Mouse (Mus musculus) mesoderm, embryonic 11.5 days (tissue): ENCODE results near the gene Herc4.

Source experiments
- DNase-seq: peaks from one replicate; pipeline ENCODE4 v3.0.0-alpha.2; 2012; ENCODE audit warnings: low read depth, low spot score

Gene Herc4

DNA sequence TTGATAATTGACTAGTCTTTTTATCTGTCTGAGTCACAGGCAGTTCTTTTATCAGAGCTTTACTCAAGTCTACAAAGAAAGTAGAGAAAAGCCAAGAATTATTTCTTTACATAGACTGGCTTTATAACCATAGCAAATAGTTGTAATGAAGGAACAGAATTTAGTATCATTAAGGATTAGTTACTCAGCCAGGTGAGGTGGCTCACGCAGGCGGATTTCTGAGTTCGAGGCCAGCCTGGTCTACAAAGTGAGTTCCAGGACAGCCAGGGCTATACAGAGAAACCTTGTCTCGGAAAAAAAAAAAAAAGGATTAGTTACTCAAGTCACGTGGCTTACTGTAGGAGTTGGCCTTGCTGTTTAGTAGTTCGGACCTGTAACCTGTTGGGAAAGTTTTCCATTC lies 4.8 kb downstream of the Herc4 start:
- DNase-seq, result no peak

DNA sequence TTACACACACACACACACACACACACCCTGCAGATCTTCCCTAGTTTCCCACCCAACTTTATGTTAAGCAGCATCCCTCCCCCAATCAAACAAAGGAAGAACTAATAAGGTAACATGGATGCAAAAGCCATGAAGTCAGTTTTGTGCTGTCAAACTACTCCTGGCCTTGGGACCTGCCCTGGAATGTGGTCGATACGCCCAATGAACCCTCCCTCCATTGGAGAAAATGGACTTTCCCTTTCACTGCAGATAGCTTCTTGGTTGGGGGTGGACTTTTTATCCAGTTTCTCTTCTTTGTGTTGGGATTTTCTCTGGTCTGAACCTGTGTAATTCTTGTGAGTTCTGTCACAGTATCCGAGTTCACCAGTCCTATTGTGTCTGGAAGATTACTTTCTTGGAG lies 15.1 kb downstream of the Herc4 start:
- no peak for DNase-seq

DNA sequence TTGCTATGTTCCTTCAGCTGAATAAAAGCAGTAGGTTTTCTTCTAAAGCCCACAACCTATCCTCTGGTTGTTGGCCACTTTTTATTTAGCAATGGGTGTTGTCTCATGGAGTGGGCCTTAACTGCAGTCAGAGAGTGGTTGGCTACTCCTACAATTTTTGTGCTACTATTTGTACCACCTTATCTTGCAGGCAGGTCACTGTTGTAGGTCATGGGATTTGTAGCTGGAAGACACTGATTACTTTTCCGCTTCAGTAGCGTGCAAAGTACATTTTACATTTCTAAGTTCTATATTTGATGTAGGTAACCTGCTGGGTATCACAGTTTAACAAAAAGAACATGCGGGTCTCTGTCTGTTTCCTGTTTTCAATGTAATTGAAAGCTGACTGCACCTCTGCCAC lies 15.7 kb downstream of the Herc4 start:
- no peak for DNase-seq

DNA sequence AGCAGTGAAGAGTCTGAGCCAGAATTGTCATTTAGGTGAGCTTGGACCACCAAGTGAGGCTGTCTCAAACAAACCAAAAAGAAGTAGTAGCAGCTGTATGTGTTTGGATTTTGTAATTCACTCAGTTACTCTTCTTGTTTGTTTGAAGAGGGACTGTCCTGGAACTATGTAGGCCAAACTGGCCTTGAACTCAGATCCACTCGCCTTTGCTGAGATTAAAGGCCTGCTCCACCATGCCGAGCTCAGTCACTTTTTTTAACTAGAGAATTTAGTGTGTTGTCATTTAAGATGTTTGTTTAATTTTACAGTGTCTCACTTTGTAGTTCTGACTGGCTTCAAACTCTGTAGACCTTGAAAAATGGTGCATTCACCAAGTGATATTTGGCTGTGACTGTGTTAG lies 24.3 kb downstream of the Herc4 start:
- DNase-seq, result no peak

DNA sequence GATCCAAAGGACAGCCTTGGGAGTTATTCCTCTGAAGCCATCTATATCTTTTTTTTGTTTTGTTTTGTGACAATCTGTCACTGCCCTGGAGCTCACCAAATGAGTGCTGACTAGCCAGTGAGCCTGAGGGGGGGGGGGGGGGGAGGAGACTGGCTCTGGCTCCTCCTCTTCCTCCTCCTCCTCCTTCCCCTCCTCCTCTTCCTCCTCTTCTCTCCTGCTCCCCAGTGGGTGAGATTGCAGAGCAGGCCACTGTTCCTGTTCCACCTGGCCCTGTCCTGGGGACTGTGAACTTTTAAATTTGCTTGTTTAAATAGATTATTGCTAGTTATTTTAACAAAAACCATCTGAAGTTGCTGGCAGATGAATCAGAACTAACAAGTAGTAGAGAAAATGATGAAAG lies 28.8 kb downstream of the Herc4 start:
- DNase-seq, result no peak

DNA sequence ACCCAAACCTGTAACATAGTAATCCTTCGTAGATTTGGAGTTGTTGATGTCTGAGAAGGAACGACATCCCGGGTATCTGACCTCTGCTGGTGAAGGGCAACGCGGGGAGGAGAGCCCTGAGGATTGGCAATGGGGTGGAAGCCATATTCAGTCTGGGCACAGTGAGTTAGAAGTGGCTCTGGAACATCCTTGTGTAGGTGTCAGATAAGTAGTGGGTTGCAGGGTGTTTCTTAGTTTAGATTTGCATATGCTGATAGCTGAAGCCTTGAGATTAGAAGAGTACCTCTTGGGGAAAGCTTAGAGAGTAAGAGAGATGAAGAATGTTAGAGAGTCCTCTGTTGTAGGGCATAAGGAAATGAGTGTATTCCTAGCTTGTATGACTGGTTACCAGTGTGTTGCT lies 29.3 kb downstream of the Herc4 start:
- DNase-seq, result no peak

DNA sequence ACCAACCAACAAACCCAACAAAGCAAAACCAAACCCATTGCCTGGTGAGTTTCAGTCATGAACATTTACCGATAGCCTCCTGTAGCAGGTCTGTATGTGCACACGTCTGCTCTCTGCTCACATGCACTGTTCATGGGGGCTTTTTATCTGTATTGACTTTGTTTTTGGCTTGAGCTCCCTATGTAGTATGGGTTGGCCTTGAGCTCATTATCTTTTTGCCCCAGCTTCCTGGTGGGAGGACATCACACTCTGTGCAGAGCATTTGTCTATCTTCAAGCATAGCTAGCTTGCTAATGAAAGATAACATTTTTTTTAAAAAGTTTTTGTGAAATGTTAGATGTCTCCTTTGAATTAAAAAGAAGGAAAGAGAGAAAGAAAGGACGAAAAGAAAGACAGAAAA lies 33.4 kb downstream of the Herc4 start:
- DNase-seq, result no peak

DNA sequence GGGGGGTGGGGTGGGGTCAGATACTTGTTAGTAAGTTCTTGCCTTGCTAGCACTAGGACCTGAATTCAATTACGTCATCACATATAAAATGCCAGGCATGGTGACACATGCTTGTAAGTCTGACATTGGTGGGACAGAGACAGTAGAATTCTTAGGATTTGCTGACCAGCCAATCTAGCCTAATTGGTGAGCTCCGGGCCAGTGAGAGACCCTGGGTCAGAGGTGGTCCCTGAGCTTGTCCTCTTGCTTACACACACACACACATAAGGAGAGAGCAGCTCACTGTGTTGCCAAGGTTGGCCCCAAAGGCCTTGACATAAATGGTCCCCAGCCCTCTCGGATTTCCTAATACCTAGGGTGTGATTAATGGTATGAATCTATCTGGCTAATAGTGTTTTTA lies 36.2 kb downstream of the Herc4 start:
- no peak for DNase-seq

DNA sequence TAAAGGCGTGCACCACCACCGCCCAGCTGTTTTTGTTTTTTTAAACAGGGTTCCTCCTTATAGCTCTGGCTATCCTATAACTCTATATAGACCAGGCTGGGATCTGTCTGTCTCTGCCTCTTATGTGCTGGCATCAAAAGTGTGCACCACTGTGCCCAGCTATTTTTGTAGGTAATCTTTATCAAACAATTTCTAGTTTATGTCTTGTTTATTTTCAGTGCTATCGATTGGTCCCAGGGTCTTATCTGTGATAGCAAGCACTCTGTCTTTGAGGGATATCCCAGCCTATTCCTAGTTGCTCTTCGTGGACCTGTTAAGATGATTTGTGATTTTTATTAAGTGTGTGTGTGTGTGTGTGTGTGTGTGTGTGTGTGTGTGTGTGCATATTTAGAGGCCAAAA lies 38.8 kb downstream of the Herc4 start:
- DNase-seq, result no peak

DNA sequence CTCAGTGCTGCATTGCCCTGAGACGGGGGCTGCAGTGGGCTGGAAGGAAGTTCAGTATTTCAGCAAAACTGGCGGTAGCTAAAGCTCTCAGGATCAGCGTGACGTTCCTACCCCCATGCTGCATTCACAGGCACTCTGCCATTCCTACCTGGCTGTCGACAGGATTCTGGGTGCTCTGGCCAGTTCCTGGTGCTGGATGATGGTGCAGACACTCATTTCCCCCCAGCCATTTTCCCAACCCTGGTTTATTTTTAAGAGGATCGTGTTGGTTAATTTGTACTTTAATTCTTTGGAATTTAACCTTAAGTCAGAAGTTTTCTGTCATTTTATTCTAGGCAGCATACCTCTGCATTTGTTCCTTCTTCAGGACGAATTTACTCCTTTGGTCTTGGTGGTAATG lies 39.2 kb downstream of the Herc4 start:
- no peak for DNase-seq

DNA sequence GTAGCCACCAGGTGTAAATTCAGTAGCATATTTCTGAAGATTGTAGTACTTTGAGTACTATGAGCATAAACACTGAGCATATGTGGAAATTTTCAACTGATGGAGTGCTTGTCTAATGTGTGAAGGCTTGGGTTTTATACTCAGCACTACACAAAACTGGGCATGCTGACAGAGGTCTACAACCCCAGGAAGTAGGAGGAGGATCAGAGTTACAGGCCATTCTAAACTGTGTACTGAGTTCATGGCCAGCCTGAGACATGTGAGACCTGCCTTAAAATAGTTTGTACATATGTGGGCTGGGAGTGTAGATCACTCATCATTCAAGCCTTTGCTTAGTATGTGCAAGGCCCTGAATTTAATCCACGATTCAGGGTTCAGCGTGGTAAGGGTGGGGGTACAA lies 58.7 kb downstream of the Herc4 start:
- no peak for DNase-seq

DNA sequence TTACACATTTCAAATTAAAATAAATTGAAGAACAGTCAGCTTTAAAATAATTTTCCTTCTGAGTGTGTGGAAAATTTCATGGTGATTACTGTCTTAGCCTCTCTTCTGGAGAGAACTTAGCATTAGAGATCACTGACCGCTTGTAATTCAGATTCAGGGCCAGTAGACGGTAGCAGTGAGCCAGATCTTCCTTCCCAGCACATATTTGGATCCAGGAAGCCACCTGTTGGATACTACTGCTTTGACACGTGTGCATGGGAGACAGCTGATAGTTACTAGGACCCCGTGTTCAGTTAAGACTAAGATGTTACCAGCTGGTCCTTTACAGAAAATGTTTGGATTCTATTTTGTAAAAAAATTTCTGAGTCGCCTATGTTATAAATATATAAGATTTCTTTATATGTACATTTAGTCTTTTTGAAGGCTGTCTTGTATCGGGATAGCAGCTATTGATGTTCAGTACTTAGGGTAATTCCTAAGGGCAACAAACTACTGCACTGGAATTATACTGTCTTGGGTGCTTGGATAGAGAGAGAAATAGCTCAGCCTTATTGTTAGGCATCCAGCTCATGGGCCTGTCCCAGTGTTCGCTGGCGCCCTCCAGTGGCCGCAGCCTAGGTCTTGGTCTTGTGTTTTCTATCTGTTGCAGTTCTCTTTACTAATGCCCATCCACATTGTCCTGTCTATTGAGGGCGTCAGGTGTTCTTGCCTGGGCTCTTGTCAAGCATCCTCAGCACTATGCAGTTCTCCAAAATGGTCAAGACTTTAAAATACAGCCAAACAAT lies 65.2 kb downstream of the Herc4 start:
- DNase-seq, result peak; percentile 83

DNA sequence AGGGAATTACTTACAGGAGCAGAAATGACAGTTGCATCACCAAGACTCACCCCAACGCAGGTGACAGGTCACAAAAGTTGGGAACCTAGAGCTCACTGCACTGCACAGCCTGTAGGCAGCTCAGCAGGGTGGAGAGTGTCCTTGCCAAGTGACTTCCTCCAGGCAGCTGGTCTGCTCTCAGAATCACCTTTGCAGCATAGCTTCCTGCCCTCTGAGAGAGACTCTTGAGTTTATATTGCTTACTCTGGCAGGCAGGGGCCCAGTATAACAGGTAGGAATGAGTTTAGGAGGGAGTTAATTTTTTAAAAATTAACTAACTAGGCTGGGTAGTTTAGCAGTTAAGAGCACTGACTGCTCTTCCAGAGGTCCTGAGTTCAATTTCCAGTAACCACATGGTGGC lies 70.1 kb downstream of the Herc4 start:
- DNase-seq, result no peak

DNA sequence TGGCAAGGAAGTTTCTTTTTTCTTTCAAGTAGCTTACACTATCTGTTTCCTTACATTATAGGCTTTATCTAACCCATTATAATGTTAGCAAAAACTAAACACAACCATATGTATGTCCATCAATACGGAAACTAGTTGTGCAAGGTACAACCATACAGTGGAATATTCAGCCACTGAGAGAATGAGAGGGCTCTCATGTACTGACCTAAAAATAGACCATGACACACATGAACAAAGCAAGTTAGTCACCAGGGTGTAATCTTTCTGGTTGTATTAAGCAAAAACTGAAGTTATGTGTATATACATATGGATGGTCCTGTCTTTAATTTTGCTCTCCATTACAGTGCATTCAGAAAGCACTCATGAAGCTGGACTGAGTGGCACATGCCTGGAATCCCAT lies 83.5 kb downstream of the Herc4 start:
- no peak for DNase-seq

DNA sequence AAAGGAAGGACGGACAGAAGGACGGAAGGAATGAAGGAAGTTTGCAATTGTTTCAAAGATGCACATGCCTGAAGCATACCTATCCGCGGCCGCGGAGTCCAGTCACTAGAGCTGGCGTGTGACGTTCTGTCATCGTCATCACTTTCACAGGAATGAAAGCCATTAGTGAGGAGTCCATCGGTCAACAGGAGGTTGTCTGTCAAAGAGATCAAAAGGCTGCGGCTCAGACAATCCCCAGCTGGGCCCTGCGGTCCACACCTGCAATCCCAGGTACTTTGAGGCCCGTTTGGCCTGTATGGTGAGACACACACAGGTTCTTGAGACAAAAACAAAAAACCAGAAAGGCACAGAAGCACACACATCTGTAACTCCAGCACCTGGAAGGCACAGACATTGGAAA lies 93.3 kb downstream of the Herc4 start:
- peak; percentile 12 for DNase-seq

DNA sequence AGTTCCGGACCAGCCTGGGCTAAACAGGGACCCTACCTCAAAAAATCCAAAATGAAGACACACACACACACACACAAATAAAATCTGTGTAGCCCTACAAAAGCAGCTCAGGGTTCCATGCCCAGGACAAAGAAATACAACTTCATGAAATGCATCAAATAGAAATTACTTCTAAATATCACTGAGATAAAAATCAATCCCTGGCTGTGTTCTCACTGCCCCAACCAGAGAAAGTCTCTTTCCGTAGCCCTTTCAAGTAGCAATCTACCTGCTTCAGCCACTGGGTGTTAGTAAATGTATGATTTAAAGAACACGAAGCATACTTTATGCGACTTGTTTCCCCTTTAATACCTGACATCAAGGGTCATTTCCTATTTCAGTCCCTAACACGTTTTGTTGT lies 93.7 kb downstream of the Herc4 start:
- DNase-seq, result no peak

DNA sequence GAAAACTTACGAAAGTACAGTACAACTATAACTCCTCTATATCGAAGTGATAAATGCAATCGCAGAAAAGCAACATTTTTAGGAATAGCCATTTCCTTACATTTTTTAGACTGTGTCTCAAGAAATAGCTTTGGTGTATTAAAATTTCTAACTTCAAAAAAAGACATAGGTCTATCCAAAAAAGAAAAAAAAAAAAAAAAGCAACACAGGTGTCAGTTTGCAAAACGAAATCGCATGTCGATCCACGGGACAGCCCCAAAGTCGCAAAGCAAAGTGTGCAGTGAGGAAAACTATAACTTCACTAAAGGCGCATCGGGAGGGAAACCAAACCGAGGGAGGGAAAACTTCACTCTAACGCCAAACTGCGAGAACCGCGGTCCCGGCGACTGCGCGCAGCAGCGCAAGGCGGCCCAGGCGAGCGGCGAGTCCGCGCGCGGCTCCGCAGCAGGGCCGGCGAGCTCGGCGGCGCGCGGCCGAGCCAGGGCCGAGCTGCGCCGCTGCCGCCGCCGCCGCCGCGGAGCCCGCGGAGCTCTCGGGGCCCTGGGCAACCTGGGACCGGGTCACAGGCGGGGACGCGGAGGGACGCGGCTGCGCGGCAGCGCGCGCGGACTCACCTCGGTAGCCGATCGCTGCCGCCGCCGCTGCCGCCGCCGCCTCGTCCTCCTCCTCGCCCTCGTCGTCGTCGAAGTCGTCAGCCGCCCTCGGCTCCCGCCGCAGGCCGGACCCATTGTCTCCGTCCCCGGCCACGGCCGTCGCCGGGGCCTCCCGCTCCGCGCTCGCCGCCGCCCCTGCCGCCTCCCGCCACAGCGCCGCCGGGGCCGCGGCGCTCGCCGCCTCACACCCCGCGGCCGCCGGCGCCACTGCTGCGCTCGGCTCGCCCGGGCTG lies 94.6 kb downstream of the Herc4 start:
- DNase-seq, result peak; percentile 69

DNA sequence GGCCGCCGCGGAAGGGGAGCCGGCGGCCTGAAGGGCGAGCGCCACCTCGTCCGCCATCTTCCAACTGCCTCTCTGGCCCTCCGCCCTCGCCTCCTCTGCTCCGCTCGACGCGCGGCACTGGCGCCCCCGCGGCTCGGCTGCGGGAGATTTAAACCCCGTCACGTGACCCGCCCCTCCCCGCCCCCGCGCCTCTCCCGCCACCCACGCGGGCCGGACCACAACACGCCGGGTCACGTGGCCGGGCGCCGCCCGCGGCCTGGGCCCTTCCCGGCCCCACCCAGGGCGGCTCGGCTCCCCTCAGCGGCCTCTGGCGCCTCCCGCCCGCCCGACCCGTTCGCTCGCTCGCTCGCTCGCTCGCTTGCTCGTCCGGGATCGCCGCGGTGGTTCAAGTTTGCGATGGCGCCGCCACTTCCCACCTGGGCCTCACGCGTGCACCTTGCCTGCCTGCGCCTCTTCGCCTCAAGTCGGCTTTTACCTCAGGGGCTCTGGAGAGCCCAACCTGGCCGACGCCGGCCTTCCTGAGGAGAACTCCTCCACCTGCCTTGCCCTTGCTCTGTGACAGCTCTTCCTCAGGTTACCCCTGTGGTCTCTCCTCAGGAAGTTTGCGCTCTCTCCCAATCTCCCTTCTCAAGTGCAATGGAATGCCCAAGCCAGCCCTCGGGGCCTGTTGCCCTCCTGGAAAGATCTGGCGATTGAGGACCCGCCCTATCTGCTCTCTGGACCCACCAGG lies 95.5 kb downstream of the Herc4 start:
- peak; percentile 91 for DNase-seq

DNA sequence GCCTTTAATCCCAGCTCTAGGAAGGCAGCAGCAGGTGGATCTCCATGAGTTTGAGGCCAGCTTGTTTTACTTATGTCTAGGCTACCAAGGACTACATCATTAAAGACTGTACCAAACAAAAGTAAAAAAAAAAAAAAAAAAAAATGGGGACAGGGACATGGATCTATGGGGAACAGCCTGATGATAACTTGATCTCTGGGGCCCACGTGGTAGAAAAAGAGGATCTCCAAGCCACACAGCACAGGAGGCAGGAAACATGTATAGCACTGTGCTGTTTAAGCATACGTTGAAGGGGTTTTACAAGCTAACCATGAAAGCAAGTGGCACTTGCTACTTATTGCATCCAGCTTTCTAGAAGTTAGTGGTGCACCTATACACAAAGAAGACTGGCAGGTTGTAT lies 97.7 kb downstream of the Herc4 start:
- no peak for DNase-seq

DNA sequence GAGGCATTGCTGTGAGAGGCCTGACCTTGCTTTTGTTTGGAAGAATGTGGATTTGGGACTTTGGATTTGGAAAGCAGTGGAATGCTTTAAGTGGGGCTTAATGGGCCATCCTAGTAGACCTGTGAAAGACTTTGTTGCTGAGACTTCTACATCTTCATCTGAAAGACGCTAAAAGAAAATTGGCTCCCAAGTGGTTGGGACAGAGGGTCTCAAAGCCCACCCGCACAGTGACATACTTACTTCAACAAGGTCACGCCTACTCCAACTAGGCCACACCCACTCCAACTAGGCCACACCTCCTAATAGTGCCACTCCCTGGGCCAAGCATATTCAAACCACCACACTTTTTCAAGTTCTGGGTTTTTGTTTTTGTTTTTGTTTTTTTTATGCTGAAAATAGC lies 101.1 kb downstream of the Herc4 start:
- no peak for DNase-seq

DNA sequence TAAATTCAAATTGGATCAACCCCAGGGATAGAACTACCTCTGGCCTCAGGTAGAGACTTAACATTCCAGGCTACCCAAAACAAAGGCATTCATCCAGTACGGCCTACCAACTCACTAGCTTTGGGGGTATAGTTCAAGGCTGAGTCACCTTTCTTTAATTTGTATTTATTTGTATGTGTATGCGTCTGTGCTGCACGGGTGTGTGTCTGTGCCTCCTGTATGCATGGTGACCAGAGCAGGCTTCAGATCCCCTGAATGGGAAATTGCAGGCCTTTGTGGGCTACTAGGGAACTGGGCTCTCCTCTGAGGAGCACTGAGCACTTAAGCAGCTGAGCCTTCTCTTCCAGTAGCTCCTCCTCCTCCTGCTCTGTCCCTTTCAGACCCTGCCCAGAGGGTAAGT lies 104.7 kb downstream of the Herc4 start:
- DNase-seq, result no peak

DNA sequence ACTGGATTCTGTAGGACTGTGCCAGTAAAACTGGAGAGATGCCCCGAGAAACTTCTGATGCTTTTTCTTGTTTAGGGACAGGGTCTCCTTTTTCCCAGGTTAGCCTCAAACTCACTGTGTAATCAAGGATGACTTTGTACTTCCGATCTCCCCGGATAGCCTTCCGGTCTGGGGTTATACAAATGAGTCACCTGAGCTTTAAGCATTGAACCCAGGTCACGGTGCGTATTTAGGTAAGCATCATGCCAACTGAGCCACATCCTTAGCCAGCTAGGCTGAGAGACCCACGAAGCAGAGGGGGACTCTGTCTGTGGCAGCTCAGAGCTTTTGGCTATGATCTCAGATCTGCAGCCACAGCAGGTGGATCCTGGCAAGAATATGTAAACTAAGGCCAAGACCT lies 107.1 kb downstream of the Herc4 start:
- no peak for DNase-seq
